ENCODE assay signal across 24 mouse cellular contexts in the genomic region with DNA sequence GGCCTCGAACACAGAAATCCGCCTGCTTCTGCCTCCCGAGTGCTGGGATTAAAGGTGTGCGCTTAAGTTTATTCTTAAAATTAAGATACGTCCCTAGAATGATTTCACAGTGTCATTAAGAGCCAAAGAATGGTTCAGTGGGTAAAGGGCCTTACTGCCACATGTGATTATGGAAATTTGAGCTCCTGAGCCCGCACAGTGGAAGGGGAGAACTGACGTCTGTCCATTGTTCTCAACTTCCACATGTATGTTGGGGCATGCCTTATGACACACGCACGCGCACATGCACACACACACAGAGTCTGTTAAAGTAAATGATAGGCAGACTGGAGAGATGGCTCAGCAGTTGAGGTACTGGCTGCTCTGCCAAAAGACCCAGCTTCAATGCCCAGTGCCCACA. TPM values are rescaled to one million over a fixed set of nuclear protein-coding genes. Genes with fewer than 3 reads are reported as not detected.
"Had no signal": no experiment of that assay in that cellular context is flagged by ENCODE, and none has a peak within 500 bp of the region (broad histone marks: within the 10 kb centered on the region; RNA-seq: fewer than 3 reads in every experiment).

No protein-coding gene starts in this region.

- DNase-seq: gastrocnemius, postnatal 14 days; gastrocnemius, postnatal 36 days; heart, postnatal 14 days; heart, postnatal 36 days; kidney, adult 11 months; kidney, adult 2 months; kidney, adult 9 months; kidney, postnatal 14 days; kidney, postnatal 36 days; layer of hippocampus, adult 9-11 months; layer of hippocampus, postnatal 36 days; left cerebral cortex, postnatal 4 days; liver; liver, embryonic 13.5 days had no signal

- ATAC-seq: hindbrain, postnatal 0 days; intestine, embryonic 16.5 days had no signal

RNA-seq across cellular contexts. Expression of gene Dnase1l3, which starts 30.6 kb away (rescaled TPM):
- total RNA-seq: gastrocnemius, adult 18-20 months; gastrocnemius, adult 8-10 months; gastrocnemius, postnatal 36 days; hematopoietic stem cell, adult 5-6 weeks; hindbrain, postnatal 0 days; layer of hippocampus, adult 8-10 months; layer of hippocampus, postnatal 14 days; layer of hippocampus, postnatal 36 days; left cerebral cortex, adult 18-20 months; left cerebral cortex, postnatal 10 days; left cerebral cortex, postnatal 25 days had no signal
